Mouse (Mus musculus): ENCODE measurements at regions not wholly inside any gene's neighbourhood (a gene's known extent, or its start where the extent isn't known, plus 50 kb on each side); places are given as distances from the start of the nearest gene placed in this dataset.
A peak's percentile ranks its signal among the peaks of the same experiment; 100 is the strongest.

- DNase-seq (ENCODE audit: low spot score), result no peak
Measured at GRCm38 (mm10) chr10:17261825-17262205, 461.2 kb upstream of the Cited2 start.

GRCm38 (mm10) chr10:17272646-17273045 is 450.4 kb upstream of the Cited2 start:
- DNase-seq (ENCODE audit: low spot score), result no peak

GRCm38 (mm10) chr10:17273855-17274254 is 449.2 kb upstream of the Cited2 start:
- no peak for DNase-seq (ENCODE audit: low spot score)

GRCm38 (mm10) chr10:17275214-17275613 is 447.8 kb upstream of the Cited2 start:
- DNase-seq (ENCODE audit: low spot score), result no peak

GRCm38 (mm10) chr10:17277911-17278310 is 445.1 kb upstream of the Cited2 start:
- DNase-seq (ENCODE audit: low spot score), result no peak

- DNase-seq (ENCODE audit: low spot score), result no peak
Measured at GRCm38 (mm10) chr10:17284858-17285257, 438.2 kb upstream of the Cited2 start.

GRCm38 (mm10) chr10:17287141-17287540 is 435.9 kb upstream of the Cited2 start:
- DNase-seq (ENCODE audit: low spot score), result no peak

- DNase-seq (ENCODE audit: low spot score), result no peak
Measured at GRCm38 (mm10) chr10:17288231-17288630, 434.8 kb upstream of the Cited2 start.

- DNase-seq (ENCODE audit: low spot score), result no peak
Measured at GRCm38 (mm10) chr10:17292331-17292730, 430.7 kb upstream of the Cited2 start.

GRCm38 (mm10) chr10:17294440-17294839 is 428.6 kb upstream of the Cited2 start:
- no peak for DNase-seq (ENCODE audit: low spot score)

GRCm38 (mm10) chr10:17295157-17295556 is 427.9 kb upstream of the Cited2 start:
- DNase-seq (ENCODE audit: low spot score), result no peak

GRCm38 (mm10) chr10:17299600-17299999 is 423.4 kb upstream of the Cited2 start:
- DNase-seq (ENCODE audit: low spot score), result peak; percentile 14

GRCm38 (mm10) chr10:17326724-17327123 is 396.3 kb upstream of the Cited2 start:
- no peak for DNase-seq (ENCODE audit: low spot score)

- no peak for DNase-seq (ENCODE audit: low spot score)
Measured at GRCm38 (mm10) chr10:17330904-17331606, 392.0 kb upstream of the Cited2 start.

GRCm38 (mm10) chr10:17331607-17332008 is 391.4 kb upstream of the Cited2 start:
- peak; percentile 62 for DNase-seq (ENCODE audit: low spot score)

GRCm38 (mm10) chr10:17332025-17332767 is 390.8 kb upstream of the Cited2 start:
- DNase-seq (ENCODE audit: low spot score), result peak; percentile 44

- DNase-seq (ENCODE audit: low spot score), result no peak
Measured at GRCm38 (mm10) chr10:17332986-17333385, 390.0 kb upstream of the Cited2 start.

GRCm38 (mm10) chr10:17333676-17334075 is 389.3 kb upstream of the Cited2 start:
- DNase-seq (ENCODE audit: low spot score), result peak; percentile 76

- no peak for DNase-seq (ENCODE audit: low spot score)
Measured at GRCm38 (mm10) chr10:17337217-17337616, 385.8 kb upstream of the Cited2 start.

GRCm38 (mm10) chr10:17343829-17344228 is 379.2 kb upstream of the Cited2 start:
- no peak for DNase-seq (ENCODE audit: low spot score)

- no peak for DNase-seq (ENCODE audit: low spot score)
Measured at GRCm38 (mm10) chr10:17352202-17352994, 370.6 kb upstream of the Cited2 start.

GRCm38 (mm10) chr10:17355476-17355875 is 367.5 kb upstream of the Cited2 start:
- DNase-seq (ENCODE audit: low spot score), result no peak

- DNase-seq (ENCODE audit: low spot score), result no peak
Measured at GRCm38 (mm10) chr10:17356041-17356440, 367.0 kb upstream of the Cited2 start.
